Mouse (Mus musculus): ENCODE data around the gene Med16. TPM values are rescaled to one million over a fixed set of nuclear protein-coding genes. Genes with fewer than 3 reads are reported as not detected.

The Med16 gene
- polyA plus RNA-seq, 1 experiment from 2014 or later: 37.2 TPM

GRCm38 (mm10) chr10:79884446-79884845 lies 24.3 kb downstream of the Med16 start:
- ATAC-seq: no peak
- H3K36me3 ChIP-seq (ENCODE audit: control insufficient read depth, insufficient read depth, low read length): no peaks in the 10 kb centered on the region
- 0 out of 2 replicates have a peak, but pooled peaks cover 3% of the 10 kb centered on the region for H3K27me3 ChIP-seq (replicated peaks; ENCODE audit: control insufficient read depth, insufficient read depth, low read length)
- 66% methylated on average over 4 of the region's 4 CpGs for WGBS
- no peaks in the 10 kb centered on the region for H3K9me3 ChIP-seq (ENCODE audit: control insufficient read depth, low read length)
- H3K4me1 ChIP-seq (ENCODE audit: control insufficient read depth, insufficient read depth, low read length): peaks cover 23% of the 10 kb centered on the region
- H3K4me3 ChIP-seq (ENCODE audit: low read length): no peak overlapping the region
- no peak overlapping the region for H3K27ac ChIP-seq (ENCODE audit: low read length)
- no peak overlapping the region for H3K9ac ChIP-seq (ENCODE audit: low read depth, low read length)
- no peak overlapping the region for H3K4me2 ChIP-seq (ENCODE audit: low read depth, low read length)

- H3K27ac ChIP-seq (ENCODE audit: low read length): no peak overlapping the region
- no peaks in the 10 kb centered on the region for H3K9me3 ChIP-seq (ENCODE audit: control insufficient read depth, low read length)
- H3K27me3 ChIP-seq (replicated peaks; ENCODE audit: control insufficient read depth, insufficient read depth, low read length): 0 out of 2 replicates have a peak, but pooled peaks cover 3% of the 10 kb centered on the region
- peaks cover 24% of the 10 kb centered on the region for H3K4me1 ChIP-seq (ENCODE audit: control insufficient read depth, insufficient read depth, low read length)
- 20% methylated on average over 22 of the region's 22 CpGs for WGBS
- H3K36me3 ChIP-seq (ENCODE audit: control insufficient read depth, insufficient read depth, low read length): no peaks in the 10 kb centered on the region
- no peak overlapping the region for H3K4me3 ChIP-seq (ENCODE audit: low read length)
- no peak overlapping the region for H3K4me2 ChIP-seq (ENCODE audit: low read depth, low read length)
- ATAC-seq: 0 out of 2 replicates have a peak, but pooled peaks have one; percentile 23
- peak overlapping the region; percentile 44 for H3K9ac ChIP-seq (ENCODE audit: low read depth, low read length)
Observed at GRCm38 (mm10) chr10:79883297-79884084, 25.2 kb downstream of the Med16 start.

- Histone ChIP-seq H3K4me2 (ENCODE audit: low read depth, low read length) (peak overlapping the region; percentile 53), H3K27me3 (replicated peaks; ENCODE audit: control insufficient read depth, insufficient read depth, low read length) (0 out of 2 replicates have a peak, but pooled peaks cover 3% of the 10 kb centered on the region), H3K9me3 (ENCODE audit: control insufficient read depth, low read length) (no peaks in the 10 kb centered on the region), H3K4me1 (ENCODE audit: control insufficient read depth, insufficient read depth, low read length) (peaks cover 26% of the 10 kb centered on the region), H3K4me3 (ENCODE audit: low read length) (no peak overlapping the region; the same call in 1 of the 2 replicates), H3K27ac (ENCODE audit: low read length) (no peak overlapping the region), H3K36me3 (ENCODE audit: control insufficient read depth, insufficient read depth, low read length) (no peaks in the 10 kb centered on the region), H3K9ac (ENCODE audit: low read depth, low read length) (peak overlapping the region; percentile 49; the same call in 1 of the 2 replicates)
- 7% methylated on average over 22 of the region's 22 CpGs for WGBS
- peak; percentile 27; the same call in 1 of the 2 replicates for ATAC-seq
Observed at GRCm38 (mm10) chr10:79881981-79882380, 26.7 kb downstream of the Med16 start.

GRCm38 (mm10) chr10:79880721-79881120 lies 28.0 kb downstream of the Med16 start:
- no peak overlapping the region for H3K4me3 ChIP-seq (ENCODE audit: low read length)
- 0 out of 2 replicates have a peak overlapping the region, but pooled peaks have one; percentile 2 for H3K9ac ChIP-seq (ENCODE audit: low read depth, low read length)
- H3K4me1 ChIP-seq (ENCODE audit: control insufficient read depth, insufficient read depth, low read length): peaks cover 28% of the 10 kb centered on the region
- H3K4me2 ChIP-seq (ENCODE audit: low read depth, low read length): no peak overlapping the region
- 0 out of 2 replicates have a peak, but pooled peaks cover 3% of the 10 kb centered on the region for H3K27me3 ChIP-seq (replicated peaks; ENCODE audit: control insufficient read depth, insufficient read depth, low read length)
- no peaks in the 10 kb centered on the region for H3K36me3 ChIP-seq (ENCODE audit: control insufficient read depth, insufficient read depth, low read length)
- 0 out of 2 replicates have a peak, but pooled peaks have one; percentile 31 for ATAC-seq
- no peak overlapping the region for H3K27ac ChIP-seq (ENCODE audit: low read length)
- no peaks in the 10 kb centered on the region for H3K9me3 ChIP-seq (ENCODE audit: control insufficient read depth, low read length)
- WGBS: 14% methylated on average over 9 of the region's 9 CpGs

- no peak for ATAC-seq
- no peaks in the 10 kb centered on the region for H3K36me3 ChIP-seq (ENCODE audit: control insufficient read depth, insufficient read depth, low read length)
Observed at GRCm38 (mm10) chr10:79879527-79879926, 29.2 kb downstream of the Med16 start.

GRCm38 (mm10) chr10:79877757-79878156 lies 31.0 kb downstream of the Med16 start:
- H3K36me3 ChIP-seq (ENCODE audit: control insufficient read depth, insufficient read depth, low read length): no peaks in the 10 kb centered on the region
- no peak overlapping the region for H3K4me2 ChIP-seq (ENCODE audit: low read depth, low read length)
- WGBS: 58% methylated on average over 12 of the region's 12 CpGs
- no peak overlapping the region for H3K9ac ChIP-seq (ENCODE audit: low read depth, low read length)
- ATAC-seq: no peak
- H3K27me3 ChIP-seq (replicated peaks; ENCODE audit: control insufficient read depth, insufficient read depth, low read length): peaks cover 3% of the 10 kb centered on the region; the same call in 1 of the 2 replicates
- H3K9me3 ChIP-seq (ENCODE audit: control insufficient read depth, low read length): no peaks in the 10 kb centered on the region
- peaks cover 41% of the 10 kb centered on the region for H3K4me1 ChIP-seq (ENCODE audit: control insufficient read depth, insufficient read depth, low read length)
- H3K4me3 ChIP-seq (ENCODE audit: low read length): no peak overlapping the region
- no peak overlapping the region for H3K27ac ChIP-seq (ENCODE audit: low read length)

More at GRCm38 (mm10) chr10:79879527-79879926, 29.2 kb downstream of the Med16 start:
- 25% methylated on average over 3 of the region's 3 CpGs for WGBS
- H3K27ac ChIP-seq (ENCODE audit: low read length): no peak overlapping the region
- no peak overlapping the region for H3K9ac ChIP-seq (ENCODE audit: low read depth, low read length)
- H3K4me3 ChIP-seq (ENCODE audit: low read length): no peak overlapping the region
- H3K4me2 ChIP-seq (ENCODE audit: low read depth, low read length): no peak overlapping the region
- H3K9me3 ChIP-seq (ENCODE audit: control insufficient read depth, low read length): no peaks in the 10 kb centered on the region
- H3K4me1 ChIP-seq (ENCODE audit: control insufficient read depth, insufficient read depth, low read length): peaks cover 34% of the 10 kb centered on the region
- 0 out of 2 replicates have a peak, but pooled peaks cover 3% of the 10 kb centered on the region for H3K27me3 ChIP-seq (replicated peaks; ENCODE audit: control insufficient read depth, insufficient read depth, low read length)

- H3K4me1 ChIP-seq (ENCODE audit: control insufficient read depth, insufficient read depth, low read length): peaks cover 39% of the 10 kb centered on the region
- no peak overlapping the region for H3K27ac ChIP-seq (ENCODE audit: low read length)
- no peak overlapping the region for H3K9ac ChIP-seq (ENCODE audit: low read depth, low read length)
- no peaks in the 10 kb centered on the region for H3K36me3 ChIP-seq (ENCODE audit: control insufficient read depth, insufficient read depth, low read length)
- H3K27me3 ChIP-seq (replicated peaks; ENCODE audit: control insufficient read depth, insufficient read depth, low read length): peaks cover 1% of the 10 kb centered on the region; the same call in 1 of the 2 replicates
- WGBS: 35% methylated on average over 1 of the region's 1 CpGs
- H3K4me3 ChIP-seq (ENCODE audit: low read length): no peak overlapping the region
- ATAC-seq: no peak
- H3K4me2 ChIP-seq (ENCODE audit: low read depth, low read length): no peak overlapping the region
- no peaks in the 10 kb centered on the region for H3K9me3 ChIP-seq (ENCODE audit: control insufficient read depth, low read length)
Observed at GRCm38 (mm10) chr10:79877174-79877573, 31.5 kb downstream of the Med16 start.

- no peaks in the 10 kb centered on the region for H3K36me3 ChIP-seq (ENCODE audit: control insufficient read depth, insufficient read depth, low read length)
- peak within 1 kb of the TSS; percentile 85 for H3K4me2 ChIP-seq (ENCODE audit: low read depth, low read length)
- H3K9me3 ChIP-seq (ENCODE audit: control insufficient read depth, low read length): no peaks in the 10 kb centered on the region
- ATAC-seq: peak; percentile 78
- WGBS: under 1% methylated on average over 50 of the region's 57 CpGs
- H3K4me3 ChIP-seq (ENCODE audit: low read length): peak within 1 kb of the TSS; percentile 69
- H3K9ac ChIP-seq (ENCODE audit: low read depth, low read length): peak within 1 kb of the TSS; percentile 76
- H3K27me3 ChIP-seq (replicated peaks; ENCODE audit: control insufficient read depth, insufficient read depth, low read length): no peaks in the 10 kb centered on the region; the same call in 1 of the 2 replicates
- H3K27ac ChIP-seq (ENCODE audit: low read length): peak within 1 kb of the TSS; percentile 28
- H3K4me1 ChIP-seq (ENCODE audit: control insufficient read depth, insufficient read depth, low read length): peaks cover 20% of the 10 kb centered on the region
Observed at GRCm38 (mm10) chr10:79874290-79874862, 34.3 kb downstream of the Med16 start, which contains the start of the genes Prtn3 and Plppr3. Prtn3 (plus strand) TSS chr10:79874476. Plppr3 (minus strand) TSS chr10:79874634.

- ATAC-seq: peak; percentile 5; the same call in 1 of the 2 replicates
Observed at GRCm38 (mm10) chr10:79873715-79874289, 34.9 kb downstream of the Med16 start.

More at GRCm38 (mm10) chr10:79873715-79874289, 34.9 kb downstream of the Med16 start:
- peaks cover 20% of the 10 kb centered on the region for H3K4me1 ChIP-seq (ENCODE audit: control insufficient read depth, insufficient read depth, low read length)
- H3K27me3 ChIP-seq (replicated peaks; ENCODE audit: control insufficient read depth, insufficient read depth, low read length): no peaks in the 10 kb centered on the region; the same call in 1 of the 2 replicates
- peak overlapping the region; percentile 8 for H3K27ac ChIP-seq (ENCODE audit: low read length)
- peak overlapping the region; percentile 76 for H3K9ac ChIP-seq (ENCODE audit: low read depth, low read length)
- no peaks in the 10 kb centered on the region for H3K9me3 ChIP-seq (ENCODE audit: control insufficient read depth, low read length)
- H3K4me3 ChIP-seq (ENCODE audit: low read length): peak overlapping the region; percentile 69
- peak overlapping the region; percentile 85 for H3K4me2 ChIP-seq (ENCODE audit: low read depth, low read length)
- H3K36me3 ChIP-seq (ENCODE audit: control insufficient read depth, insufficient read depth, low read length): no peaks in the 10 kb centered on the region
- 2% methylated on average over 26 of the region's 26 CpGs for WGBS
